Mouse (Mus musculus): ENCODE results near the gene Gipc2.

DNA sequence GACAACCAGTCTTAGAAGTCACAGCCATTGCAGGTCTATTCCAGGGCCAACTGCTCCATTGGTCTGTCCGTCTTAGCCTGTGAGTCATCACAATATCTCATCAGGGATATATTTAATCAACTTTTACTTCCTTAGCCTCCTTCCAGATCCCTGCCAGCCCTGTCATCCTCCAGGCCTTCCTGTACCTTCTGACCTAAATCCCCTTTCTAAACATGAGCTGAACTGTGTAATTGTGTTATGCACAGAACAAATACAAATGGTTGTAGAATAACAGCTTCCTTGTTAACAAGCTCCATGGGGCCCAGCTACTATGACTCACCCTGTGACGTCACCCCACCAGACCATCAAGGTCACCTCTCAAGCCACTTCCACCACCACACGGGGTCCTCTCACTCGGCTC, 111.8 kb downstream of the Gipc2 start:
- no peak for TF ChIP-seq CTCF (IDR thresholded peaks at IDR 0.05; ENCODE audit: low read depth, low read length)
- no peak for TF ChIP-seq POLR2A (IDR thresholded peaks at IDR 0.05; ENCODE audit: borderline replicate concordance, low read depth, low read length)

All from bone marrow macrophage, adult 2 months (primary cell).